Mouse (Mus musculus): ENCODE data around the gene Smchd1. TPM values are rescaled to one million over a fixed set of nuclear protein-coding genes. Genes with fewer than 3 reads are reported as not detected.

Smchd1 gene
- polyA plus RNA-seq, 1 experiment from 2014 or later = 38.0 TPM

- WGBS = 11% methylated on average over 14 of the region's 14 CpGs
- H3K4me3 ChIP-seq (ENCODE audit: low read length) = no peak overlapping the region
Measured at GRCm38 (mm10) chr17:71309141-71309540, 166.0 kb downstream of the Smchd1 start.

GRCm38 (mm10) chr17:71308296-71308695, 166.8 kb downstream of the Smchd1 start:
- H3K4me3 ChIP-seq (ENCODE audit: low read length) = no peak overlapping the region
- no peaks in the 10 kb centered on the region for H3K36me3 ChIP-seq (ENCODE audit: control insufficient read depth, insufficient read depth, low read length)
- H3K9ac ChIP-seq (ENCODE audit: low read depth, low read length) = no peak overlapping the region
- H3K9me3 ChIP-seq (ENCODE audit: control insufficient read depth, low read length) = no peaks in the 10 kb centered on the region
- no peak overlapping the region for H3K4me2 ChIP-seq (ENCODE audit: low read length)
- ATAC-seq = no peak
- peaks cover 19% of the 10 kb centered on the region for H3K4me1 ChIP-seq (ENCODE audit: control insufficient read depth, insufficient read depth, low read depth, low read length)
- H3K27me3 ChIP-seq (replicated peaks; ENCODE audit: control insufficient read depth, insufficient read depth, low read length) = no peaks in the 10 kb centered on the region; the same call in none of the 2 replicates
- no peak overlapping the region for H3K27ac ChIP-seq (ENCODE audit: low read depth, low read length)
- 94% methylated on average over 5 of the region's 5 CpGs for WGBS

More at GRCm38 (mm10) chr17:71309141-71309540, 166.0 kb downstream of the Smchd1 start:
- Histone ChIP-seq H3K9ac (ENCODE audit: low read depth, low read length) (no peak overlapping the region), H3K4me1 (ENCODE audit: control insufficient read depth, insufficient read depth, low read depth, low read length) (peaks cover 19% of the 10 kb centered on the region), H3K4me2 (ENCODE audit: low read length) (peak overlapping the region; percentile 100), H3K27me3 (replicated peaks; ENCODE audit: control insufficient read depth, insufficient read depth, low read length) (no peaks in the 10 kb centered on the region; the same call in none of the 2 replicates), H3K36me3 (ENCODE audit: control insufficient read depth, insufficient read depth, low read length) (no peaks in the 10 kb centered on the region), H3K9me3 (ENCODE audit: control insufficient read depth, low read length) (no peaks in the 10 kb centered on the region), H3K27ac (ENCODE audit: low read depth, low read length) (no peak overlapping the region)
- ATAC-seq = no peak

- no peaks in the 10 kb centered on the region for H3K36me3 ChIP-seq (ENCODE audit: control insufficient read depth, insufficient read depth, low read length)
- no peaks in the 10 kb centered on the region for H3K9me3 ChIP-seq (ENCODE audit: control insufficient read depth, low read length)
- no peak overlapping the region for H3K4me2 ChIP-seq (ENCODE audit: low read length)
- ATAC-seq = no peak
- WGBS = 88% methylated on average over 10 of the region's 10 CpGs
- H3K4me1 ChIP-seq (ENCODE audit: control insufficient read depth, insufficient read depth, low read depth, low read length) = peaks cover 19% of the 10 kb centered on the region
- H3K9ac ChIP-seq (ENCODE audit: low read depth, low read length) = no peak overlapping the region
- H3K27me3 ChIP-seq (replicated peaks; ENCODE audit: control insufficient read depth, insufficient read depth, low read length) = no peaks in the 10 kb centered on the region; the same call in none of the 2 replicates
- H3K4me3 ChIP-seq (ENCODE audit: low read length) = no peak overlapping the region
- no peak overlapping the region for H3K27ac ChIP-seq (ENCODE audit: low read depth, low read length)
Measured at GRCm38 (mm10) chr17:71307251-71307790, 167.8 kb downstream of the Smchd1 start.

GRCm38 (mm10) chr17:71306716-71307115, 168.4 kb downstream of the Smchd1 start:
- no peak overlapping the region for H3K27ac ChIP-seq (ENCODE audit: low read depth, low read length)
- 92% methylated on average over 4 of the region's 4 CpGs for WGBS
- H3K4me2 ChIP-seq (ENCODE audit: low read length) = no peak overlapping the region
- no peak overlapping the region for H3K9ac ChIP-seq (ENCODE audit: low read depth, low read length)
- ATAC-seq = no peak
- no peaks in the 10 kb centered on the region for H3K9me3 ChIP-seq (ENCODE audit: control insufficient read depth, low read length)
- peaks cover 19% of the 10 kb centered on the region for H3K4me1 ChIP-seq (ENCODE audit: control insufficient read depth, insufficient read depth, low read depth, low read length)
- H3K4me3 ChIP-seq (ENCODE audit: low read length) = no peak overlapping the region
- H3K36me3 ChIP-seq (ENCODE audit: control insufficient read depth, insufficient read depth, low read length) = no peaks in the 10 kb centered on the region
- no peaks in the 10 kb centered on the region; the same call in 1 of the 2 replicates for H3K27me3 ChIP-seq (replicated peaks; ENCODE audit: control insufficient read depth, insufficient read depth, low read length)

GRCm38 (mm10) chr17:71306091-71306490, 169.1 kb downstream of the Smchd1 start:
- H3K27ac ChIP-seq (ENCODE audit: low read depth, low read length) = no peak overlapping the region
- ATAC-seq = no peak
- H3K36me3 ChIP-seq (ENCODE audit: control insufficient read depth, insufficient read depth, low read length) = no peaks in the 10 kb centered on the region
- no peak overlapping the region for H3K4me2 ChIP-seq (ENCODE audit: low read length)
- H3K9ac ChIP-seq (ENCODE audit: low read depth, low read length) = no peak overlapping the region
- WGBS = 93% methylated on average over 6 of the region's 6 CpGs
- no peaks in the 10 kb centered on the region; the same call in 1 of the 2 replicates for H3K27me3 ChIP-seq (replicated peaks; ENCODE audit: control insufficient read depth, insufficient read depth, low read length)
- H3K4me3 ChIP-seq (ENCODE audit: low read length) = no peak overlapping the region
- no peaks in the 10 kb centered on the region for H3K9me3 ChIP-seq (ENCODE audit: control insufficient read depth, low read length)
- peaks cover 14% of the 10 kb centered on the region for H3K4me1 ChIP-seq (ENCODE audit: control insufficient read depth, insufficient read depth, low read depth, low read length)

- H3K4me2 ChIP-seq (ENCODE audit: low read length) = no peak overlapping the region
- no peak for ATAC-seq
- H3K27ac ChIP-seq (ENCODE audit: low read depth, low read length) = no peak overlapping the region
- no peaks in the 10 kb centered on the region for H3K36me3 ChIP-seq (ENCODE audit: control insufficient read depth, insufficient read depth, low read length)
- no peaks in the 10 kb centered on the region for H3K4me1 ChIP-seq (ENCODE audit: control insufficient read depth, insufficient read depth, low read depth, low read length)
- no peaks in the 10 kb centered on the region for H3K27me3 ChIP-seq (replicated peaks; ENCODE audit: control insufficient read depth, insufficient read depth, low read length)
- no peak overlapping the region for H3K9ac ChIP-seq (ENCODE audit: low read depth, low read length)
- no peak overlapping the region for H3K4me3 ChIP-seq (ENCODE audit: low read length)
- no peaks in the 10 kb centered on the region for H3K9me3 ChIP-seq (ENCODE audit: control insufficient read depth, low read length)
- WGBS = 69% methylated on average over 6 of the region's 6 CpGs
Measured at GRCm38 (mm10) chr17:71303444-71303843, 171.7 kb downstream of the Smchd1 start.

GRCm38 (mm10) chr17:71301413-71301812, 173.7 kb downstream of the Smchd1 start:
- Histone ChIP-seq H3K27me3 (replicated peaks; ENCODE audit: control insufficient read depth, insufficient read depth, low read length) (no peaks in the 10 kb centered on the region), H3K4me3 (ENCODE audit: low read length) (no peak overlapping the region), H3K9ac (ENCODE audit: low read depth, low read length) (no peak overlapping the region), H3K9me3 (ENCODE audit: control insufficient read depth, low read length) (no peaks in the 10 kb centered on the region), H3K36me3 (ENCODE audit: control insufficient read depth, insufficient read depth, low read length) (no peaks in the 10 kb centered on the region), H3K4me2 (ENCODE audit: low read length) (no peak overlapping the region), H3K4me1 (ENCODE audit: control insufficient read depth, insufficient read depth, low read depth, low read length) (no peaks in the 10 kb centered on the region), H3K27ac (ENCODE audit: low read depth, low read length) (no peak overlapping the region)
- no peak for ATAC-seq
- WGBS = 77% methylated on average over 5 of the region's 5 CpGs

GRCm38 (mm10) chr17:71300338-71300737, 174.8 kb downstream of the Smchd1 start:
- no peak overlapping the region for H3K4me3 ChIP-seq (ENCODE audit: low read length)
- 84% methylated on average over 2 of the region's 2 CpGs for WGBS
- H3K9me3 ChIP-seq (ENCODE audit: control insufficient read depth, low read length) = no peaks in the 10 kb centered on the region
- no peaks in the 10 kb centered on the region for H3K36me3 ChIP-seq (ENCODE audit: control insufficient read depth, insufficient read depth, low read length)
- no peaks in the 10 kb centered on the region for H3K27me3 ChIP-seq (replicated peaks; ENCODE audit: control insufficient read depth, insufficient read depth, low read length)
- no peak overlapping the region for H3K4me2 ChIP-seq (ENCODE audit: low read length)
- no peak overlapping the region for H3K27ac ChIP-seq (ENCODE audit: low read depth, low read length)
- no peak for ATAC-seq
- H3K9ac ChIP-seq (ENCODE audit: low read depth, low read length) = no peak overlapping the region
- H3K4me1 ChIP-seq (ENCODE audit: control insufficient read depth, insufficient read depth, low read depth, low read length) = no peaks in the 10 kb centered on the region

GRCm38 (mm10) chr17:71299879-71300278, 175.3 kb downstream of the Smchd1 start:
- Histone ChIP-seq H3K27ac (ENCODE audit: low read depth, low read length) (no peak overlapping the region), H3K9me3 (ENCODE audit: control insufficient read depth, low read length) (no peaks in the 10 kb centered on the region), H3K4me1 (ENCODE audit: control insufficient read depth, insufficient read depth, low read depth, low read length) (no peaks in the 10 kb centered on the region), H3K4me3 (ENCODE audit: low read length) (no peak overlapping the region), H3K4me2 (ENCODE audit: low read length) (no peak overlapping the region), H3K27me3 (replicated peaks; ENCODE audit: control insufficient read depth, insufficient read depth, low read length) (no peaks in the 10 kb centered on the region), H3K9ac (ENCODE audit: low read depth, low read length) (no peak overlapping the region), H3K36me3 (ENCODE audit: control insufficient read depth, insufficient read depth, low read length) (no peaks in the 10 kb centered on the region)
- ATAC-seq = no peak
- 96% methylated on average over 4 of the region's 4 CpGs for WGBS

Measured in hindbrain, embryonic 16.5 days (tissue).